Mouse (Mus musculus) A20 (cell line): Measurements from ENCODE around the gene 4930447F04Rik.

ENCODE experiments used
- DNase-seq: peaks from one replicate; pipeline ENCODE4 v3.0.0-alpha.2; 2011; ENCODE audit warnings: low read depth, low spot score

The 4930447F04Rik gene

DNA sequence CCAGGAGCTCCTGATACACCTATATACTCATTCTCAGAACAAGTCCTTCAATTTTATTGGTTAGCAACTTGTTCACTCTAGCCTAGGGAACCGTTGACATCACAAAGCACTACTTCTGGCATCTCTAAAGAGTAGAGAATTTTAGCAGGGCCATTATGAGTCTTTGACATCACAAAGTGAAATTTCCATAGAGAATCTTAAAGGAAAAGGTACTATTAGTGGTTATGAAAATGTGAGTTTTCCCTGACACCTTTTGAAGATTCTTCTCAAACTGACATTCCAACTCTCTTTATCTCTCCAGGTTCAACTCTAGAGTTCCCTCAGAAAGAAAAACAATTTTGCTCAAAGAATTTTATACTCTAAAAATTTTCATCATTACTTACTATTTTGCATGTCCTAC lies at the start of gene 4930447F04Rik:
4930447F04Rik (minus strand) TSS at position 101 of the 400 bp plus-strand sequence.
- no peak for DNase-seq
